Mouse (Mus musculus): Measurements from ENCODE around the gene Zfp472.
"Not testable (repeated sequence)": the region's sequence is repeated elsewhere in the genome, so short reads cannot be mapped to it uniquely, and the experiment has no call there.

Zfp472 gene

DNA sequence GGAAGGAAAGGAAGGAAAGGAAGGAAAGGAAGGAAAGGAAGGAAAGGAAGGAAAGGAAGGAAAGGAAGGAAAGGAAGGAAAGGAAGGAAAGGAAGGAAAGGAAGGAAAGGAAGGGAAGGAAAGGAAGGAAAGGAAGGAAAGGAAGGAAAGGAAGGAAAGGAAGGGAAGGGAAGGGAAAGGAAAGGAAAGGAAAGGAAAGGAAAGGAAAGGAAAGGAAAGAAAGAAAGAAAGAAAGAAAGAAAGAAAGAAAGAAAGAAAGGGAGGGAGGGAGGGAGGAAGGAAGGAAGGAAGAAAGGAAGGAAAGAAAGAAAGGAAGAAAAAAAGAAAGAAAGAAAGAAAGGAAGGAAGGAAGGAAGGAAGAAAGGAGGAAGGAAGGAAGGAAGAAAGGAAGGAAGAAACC lies 54.8 kb downstream of the Zfp472 start:
- DNase-seq, result not testable (repeated sequence)

Data from thymus, postnatal 4 days (tissue).